Mouse (Mus musculus) embryonic facial prominence, embryonic 14.5 days (tissue): ENCODE measurements around the gene Ceacam20. TPM values are rescaled to one million over a fixed set of nuclear protein-coding genes. Genes with fewer than 3 reads are reported as not detected.
"Not testable (repeated sequence)": the region's sequence is repeated elsewhere in the genome, so short reads cannot be mapped to it uniquely, and the experiment has no call there.

Experiments used
- ATAC-seq: fragments of 200-750 bp; cut with Nextera tagmentation; 2 replicates; pipeline ENCODE4 v1.8.0; 2017; ENCODE audit warnings: low read depth, moderate number of reproducible peaks, moderate TSS enrichment
- DNase-seq: peaks from one replicate; pipeline ENCODE4 v3.0.0-alpha.2; 2015; ENCODE audit warnings: low spot score
- H3K27ac ChIP-seq: fragments of 300-500 bp; sonication (generic); replicated peaks from 2 replicates; pipeline ENCODE4 v1.5.1; 2014; ENCODE audit warnings: low read depth, mild to moderate bottlenecking, low read length, moderate library complexity
- H3K27me3 ChIP-seq: fragments of 300-500 bp; sonication (generic); replicated peaks from 2 replicates; pipeline ENCODE4 v1.6.1; 2014; ENCODE audit warnings: low read length; ENCODE audit not compliant: control insufficient read depth, insufficient read depth
- H3K36me3 ChIP-seq: fragments of 300-500 bp; sonication (generic); 2 replicates; pipeline ENCODE4 v1.6.1; 2014; ENCODE audit warnings: low read length, mixed read lengths; ENCODE audit not compliant: control insufficient read depth, insufficient read depth
- H3K4me1 ChIP-seq: fragments of 300-500 bp; sonication (generic); 2 replicates; pipeline ENCODE4 v1.6.1; 2014; ENCODE audit warnings: antibody characterized with exemption, low read length; ENCODE audit not compliant: control insufficient read depth, insufficient read depth
- H3K4me2 ChIP-seq: fragments of 300-500 bp; sonication (generic); 2 replicates; pipeline ENCODE4 v1.6.1; 2014; ENCODE audit warnings: low read depth, mild to moderate bottlenecking, low read length, moderate library complexity, mixed read lengths
- H3K4me3 ChIP-seq: fragments of 300-500 bp; sonication (generic); 2 replicates; pipeline ENCODE4 v1.5.1; 2014; ENCODE audit warnings: low read depth, mild to moderate bottlenecking, low read length
- H3K9ac ChIP-seq: fragments of 300-500 bp; sonication (generic); 2 replicates; pipeline ENCODE4 v1.6.1; 2014; ENCODE audit warnings: low read depth, mild to moderate bottlenecking, low read length, moderate library complexity, mixed read lengths
- H3K9me3 ChIP-seq: fragments of 300-500 bp; sonication (generic); 2 replicates; pipeline ENCODE4 v1.6.1; 2016; ENCODE audit warnings: low read length; ENCODE audit not compliant: control insufficient read depth
- WGBS: fragments of 180-500 bp; shearing (Covaris S2); extraction: QIAGEN DNeasy Blood & Tissue Kit; methylation state at CpG from one replicate; pipeline ENCODE4 v1.1.7; 2014; 5-methylcytosine and 5-hydroxymethylcytosine counted together
- polyA plus RNA-seq: library from polyadenylated mRNA; unstranded; fragments of >200 nt; fragmentation: Nextera tagmentation; extraction: Ambion mirVana; gene quantifications from 2 replicates; pipeline ENCODE4 v1.2.1, GENCODE M21; 2014

Ceacam20 gene
- polyA plus RNA-seq, 1 experiment from 2014 or later, result not detected

DNA sequence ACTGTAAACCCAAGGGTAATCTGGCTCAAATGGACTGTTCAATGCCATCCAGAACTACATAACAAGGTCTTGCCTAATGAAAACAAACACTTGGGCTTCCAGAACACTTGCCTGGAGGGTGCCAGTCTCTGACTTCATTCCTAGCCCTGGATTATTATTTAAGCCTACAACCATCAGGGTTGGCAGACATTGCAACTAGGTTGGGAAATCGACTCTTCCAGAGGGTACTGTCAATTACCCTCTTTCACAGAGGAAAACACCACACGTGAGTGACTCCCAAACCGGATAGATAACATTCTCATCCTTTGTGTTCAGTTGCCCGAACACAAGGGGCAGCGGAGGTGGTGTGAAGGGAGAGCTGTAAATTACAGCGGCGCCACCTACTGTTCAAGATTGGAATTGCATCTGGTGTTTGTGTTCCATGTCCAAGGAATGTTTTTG is 8.9 kb upstream of the Ceacam20 start:
- WGBS, result under 1% methylated on average over 7 of the region's 7 CpGs
- Histone ChIP-seq H3K27me3 (no peaks in the 10 kb centered on the region), H3K9me3 (no peaks in the 10 kb centered on the region), H3K4me3 (no peak overlapping the region), H3K27ac (no peak overlapping the region), H3K36me3 (no peaks in the 10 kb centered on the region), H3K4me2 (no peak overlapping the region; the same call in 1 of the 2 replicates), H3K9ac (no peak overlapping the region), H3K4me1 (no peaks in the 10 kb centered on the region)
- peak; percentile 89 for DNase-seq
- ATAC-seq, result peak; percentile 53

DNA sequence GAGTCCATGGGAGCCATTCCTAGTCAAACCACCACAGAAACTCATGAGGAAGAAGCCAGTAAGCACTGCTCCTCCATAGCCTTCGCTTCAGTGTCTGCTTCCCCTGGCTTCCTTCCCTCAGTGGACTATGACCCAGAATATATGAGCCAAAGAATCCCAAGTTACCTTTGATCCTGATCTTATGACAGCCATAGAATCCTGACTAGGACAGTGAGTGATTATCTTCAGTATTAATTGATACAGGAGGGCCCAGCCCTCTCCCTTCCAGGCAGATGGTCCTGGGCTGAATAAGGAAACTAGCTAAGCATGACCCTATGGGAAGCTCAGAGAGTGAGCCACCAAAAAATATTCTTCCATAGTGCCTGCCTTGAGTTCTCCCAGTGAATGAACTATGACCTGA is 2.8 kb upstream of the Ceacam20 start:
- no peak for DNase-seq
- H3K36me3 ChIP-seq, result no peaks in the 10 kb centered on the region
- WGBS, result 72% methylated on average over 1 of the region's 1 CpGs
- H3K9ac ChIP-seq, result no peak overlapping the region
- H3K27me3 ChIP-seq, result no peaks in the 10 kb centered on the region
- no peaks in the 10 kb centered on the region for H3K9me3 ChIP-seq
- no peaks in the 10 kb centered on the region for H3K4me1 ChIP-seq
- H3K4me2 ChIP-seq, result no peak overlapping the region
- no peak overlapping the region for H3K27ac ChIP-seq
- ATAC-seq, result no peak
- no peak overlapping the region for H3K4me3 ChIP-seq

DNA sequence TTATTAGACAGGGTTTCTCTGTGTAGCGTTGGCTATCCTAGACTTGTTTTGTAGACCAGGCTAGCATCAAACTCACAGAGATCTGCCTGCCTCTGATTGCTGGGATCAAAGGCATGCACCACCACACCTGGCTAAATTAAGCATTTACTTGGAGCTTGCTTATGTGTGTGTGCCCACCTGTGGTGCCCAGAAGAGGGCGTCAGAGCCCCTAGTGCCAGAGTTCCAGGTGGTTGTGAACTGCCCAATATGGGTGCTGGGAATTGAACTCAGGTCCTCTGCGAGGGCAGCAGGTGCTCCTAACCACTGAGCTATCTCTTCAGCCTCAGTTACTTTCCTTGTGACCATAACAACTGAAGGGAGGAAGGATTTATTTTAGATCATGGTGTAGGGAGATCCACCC is 3.9 kb downstream of the Ceacam20 start:
- no peaks in the 10 kb centered on the region for H3K9me3 ChIP-seq
- no peaks in the 10 kb centered on the region for H3K4me1 ChIP-seq
- no peaks in the 10 kb centered on the region for H3K27me3 ChIP-seq
- no peak overlapping the region for H3K27ac ChIP-seq
- H3K36me3 ChIP-seq, result no peaks in the 10 kb centered on the region
- WGBS, result 72% methylated on average over 3 of the region's 3 CpGs
- DNase-seq, result no peak
- no peak overlapping the region for H3K4me3 ChIP-seq
- no peak overlapping the region for H3K9ac ChIP-seq
- no peak overlapping the region for H3K4me2 ChIP-seq
- ATAC-seq, result no peak

- no peak overlapping the region for H3K27ac ChIP-seq
- H3K4me1 ChIP-seq, result no peaks in the 10 kb centered on the region
- DNase-seq (no peak), ATAC-seq (no peak)
- no peaks in the 10 kb centered on the region for H3K27me3 ChIP-seq
- no peak overlapping the region for H3K4me3 ChIP-seq
- no peaks in the 10 kb centered on the region for H3K9me3 ChIP-seq
- H3K36me3 ChIP-seq, result no peaks in the 10 kb centered on the region
- H3K9ac ChIP-seq, result no peak overlapping the region
- 91% methylated on average over 4 of the region's 4 CpGs for WGBS
- H3K4me2 ChIP-seq, result no peak overlapping the region
Observed at GRCm38 (mm10) chr7:19969541-19970090, 4.4 kb downstream of the Ceacam20 start.

- Histone ChIP-seq H3K9ac (no peak overlapping the region), H3K27ac (no peak overlapping the region), H3K4me2 (no peak overlapping the region), H3K27me3 (no peaks in the 10 kb centered on the region), H3K4me3 (no peak overlapping the region), H3K9me3 (no peaks in the 10 kb centered on the region), H3K36me3 (no peaks in the 10 kb centered on the region), H3K4me1 (no peaks in the 10 kb centered on the region)
- no peak for ATAC-seq
- no peak for DNase-seq
- 89% methylated on average over 8 of the region's 8 CpGs for WGBS
Observed at GRCm38 (mm10) chr7:19970196-19970595, 5.0 kb downstream of the Ceacam20 start.

GRCm38 (mm10) chr7:19971516-19971915 is 6.3 kb downstream of the Ceacam20 start:
- WGBS, result 85% methylated on average over 4 of the region's 4 CpGs
- DNase-seq (no peak), ATAC-seq (no peak)
- Histone ChIP-seq H3K9ac (no peak overlapping the region), H3K27ac (no peak overlapping the region), H3K27me3 (no peaks in the 10 kb centered on the region), H3K4me1 (no peaks in the 10 kb centered on the region), H3K4me3 (no peak overlapping the region), H3K9me3 (no peaks in the 10 kb centered on the region), H3K36me3 (no peaks in the 10 kb centered on the region), H3K4me2 (no peak overlapping the region)

GRCm38 (mm10) chr7:19991165-19991564 is 26.0 kb downstream of the Ceacam20 start, which contains the start of gene Nlrp9b:
Gene Nlrp9b, plus strand, starts transcription at chr7:19991465.
- not testable (repeated sequence) for H3K27ac ChIP-seq, H3K4me2 ChIP-seq, H3K4me3 ChIP-seq, H3K9ac ChIP-seq, H3K4me1 ChIP-seq, DNase-seq, H3K36me3 ChIP-seq, H3K9me3 ChIP-seq, H3K27me3 ChIP-seq, ATAC-seq
- WGBS, result 63% methylated on average over 8 of the region's 8 CpGs

- WGBS, result 64% methylated on average over 3 of the region's 3 CpGs
- not testable (repeated sequence) for H3K4me2 ChIP-seq, H3K9ac ChIP-seq
Observed at GRCm38 (mm10) chr7:19996721-19997120, 31.5 kb downstream of the Ceacam20 start.

GRCm38 (mm10) chr7:20009987-20010386 is 44.8 kb downstream of the Ceacam20 start:
- Histone ChIP-seq H3K27ac (no peak overlapping the region), H3K27me3 (no peaks in the 10 kb centered on the region), H3K9me3 (no peaks in the 10 kb centered on the region), H3K36me3 (no peaks in the 10 kb centered on the region), H3K4me1 (no peaks in the 10 kb centered on the region), H3K4me3 (no peak overlapping the region), H3K9ac (no peak overlapping the region), H3K4me2 (no peak overlapping the region)
- ATAC-seq, result no peak
- DNase-seq, result no peak
- 63% methylated on average over 2 of the region's 2 CpGs for WGBS

More at GRCm38 (mm10) chr7:19996721-19997120, 31.5 kb downstream of the Ceacam20 start:
- not testable (repeated sequence) for H3K9me3 ChIP-seq, ATAC-seq, H3K36me3 ChIP-seq, DNase-seq, H3K27ac ChIP-seq, H3K4me3 ChIP-seq, H3K4me1 ChIP-seq, H3K27me3 ChIP-seq
